Mouse (Mus musculus): ENCODE measurements around the gene Dab1.

Dab1 gene

GRCm38 (mm10) chr4:104729185-104729584, 1110.0 kb downstream of the Dab1 start:
- no peak for DNase-seq (ENCODE audit: low spot score in 2 of 2)

GRCm38 (mm10) chr4:104746500-104746899, 1127.3 kb downstream of the Dab1 start:
- DNase-seq (ENCODE audit: low spot score in 2 of 2), result no peak

- DNase-seq (ENCODE audit: low spot score in 2 of 2), result no peak
These were observed 1134.9 kb downstream of the Dab1 start for GRCm38 (mm10) chr4:104754090-104754489.

- DNase-seq (ENCODE audit: low spot score in 2 of 2), result no peak
These were observed 1141.9 kb downstream of the Dab1 start for GRCm38 (mm10) chr4:104760878-104761624.

GRCm38 (mm10) chr4:104766065-104766464, 1146.9 kb downstream of the Dab1 start, which contains the start of gene C8b:
Gene C8b (plus strand): TSS chr4:104766317.
- DNase-seq (ENCODE audit: low spot score in 2 of 2), result no peak

GRCm38 (mm10) chr4:104768190-104768589, 1149.0 kb downstream of the Dab1 start:
- no peak for DNase-seq (ENCODE audit: low spot score in 2 of 2)

- DNase-seq (ENCODE audit: low spot score in 2 of 2), result no peak
These were observed 1150.4 kb downstream of the Dab1 start for GRCm38 (mm10) chr4:104769602-104770001.

- DNase-seq (ENCODE audit: low spot score in 2 of 2), result no peak
These were observed 1151.2 kb downstream of the Dab1 start for GRCm38 (mm10) chr4:104770331-104770730.

GRCm38 (mm10) chr4:104775601-104776000, 1156.4 kb downstream of the Dab1 start:
- DNase-seq (ENCODE audit: low spot score in 2 of 2), result no peak

GRCm38 (mm10) chr4:104779460-104779859, 1160.3 kb downstream of the Dab1 start:
- no peak for DNase-seq (ENCODE audit: low spot score in 2 of 2)

- no peak for DNase-seq (ENCODE audit: low spot score in 2 of 2)
These were observed 1162.3 kb downstream of the Dab1 start for GRCm38 (mm10) chr4:104781441-104781840.

- no peak for DNase-seq (ENCODE audit: low spot score in 2 of 2)
These were observed 1163.2 kb downstream of the Dab1 start for GRCm38 (mm10) chr4:104782346-104782745.

- no peak for DNase-seq (ENCODE audit: low spot score in 2 of 2)
These were observed 1173.0 kb downstream of the Dab1 start for GRCm38 (mm10) chr4:104792111-104792510.
